Mouse (Mus musculus) bone marrow macrophage, adult 2 months (primary cell): ENCODE measurements around the gene Il1b. TPM values are rescaled to one million over a fixed set of nuclear protein-coding genes. Genes with fewer than 3 reads are reported as not detected.

ENCODE experiments used
- H3K27ac ChIP-seq: 2 replicates; pipeline ENCODE4 v1.5.1; 2012; ENCODE audit warnings: low read depth, low read length; ENCODE audit not compliant: insufficient read depth
- H3K4me1 ChIP-seq: 2 replicates; pipeline ENCODE4 v1.6.1; 2012; ENCODE audit warnings: low read length; ENCODE audit not compliant: control insufficient read depth, insufficient read depth
- H3K4me3 ChIP-seq: 2 replicates; pipeline ENCODE4 v1.5.1; 2012; ENCODE audit warnings: mild to moderate bottlenecking, low read length, moderate library complexity; ENCODE audit not compliant: insufficient read depth
- CTCF ChIP-seq: IDR thresholded peaks from 2 replicates; pipeline ENCODE4 v1.5.1; 2012; ENCODE audit warnings: low read depth, mild to moderate bottlenecking, low read length, moderate library complexity
- POLR2A ChIP-seq: IDR thresholded peaks from 2 replicates; pipeline ENCODE4 v1.6.1; 2012; ENCODE audit warnings: mild to moderate bottlenecking, low read depth, low read length, borderline replicate concordance
- polyA plus RNA-seq: library from polyadenylated mRNA; stranded (reverse); fragments of >200 nt; gene quantifications from 2 replicates; pipeline ENCODE4 v1.2.4, GENCODE M21; 2012; ENCODE audit not compliant: missing spikeins, insufficient read depth, insufficient read length

The Il1b gene
- 26.0 and 30.4 TPM in 2 replicates for polyA plus RNA-seq

DNA sequence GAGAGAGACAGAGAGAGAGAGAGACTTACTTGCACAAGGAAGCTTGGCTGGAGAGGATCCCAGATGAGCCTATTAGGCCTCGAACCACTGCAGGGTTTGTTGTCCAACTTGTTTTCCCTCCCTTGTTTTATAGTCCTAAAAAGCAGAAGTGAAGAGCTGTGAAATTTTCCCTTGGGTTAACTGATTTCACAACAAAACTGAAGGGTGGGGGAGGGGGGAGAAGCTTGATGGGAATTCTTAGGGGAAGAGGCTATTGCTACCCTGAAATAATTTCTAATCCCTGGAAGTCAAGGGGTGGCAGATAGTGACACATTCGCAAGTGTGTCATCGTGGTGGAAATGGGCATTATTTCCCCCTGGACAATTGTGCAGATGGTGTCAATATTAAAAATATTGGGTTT, at the start of gene Il1b:
Gene Il1b, minus strand, starts transcription at position 101 of the 400 bp plus-strand sequence.
- no peak for TF ChIP-seq POLR2A
- no peak for TF ChIP-seq CTCF
- no peak within 1 kb of the TSS for H3K4me3 ChIP-seq
- peaks cover 31% of the 10 kb centered on the region for H3K4me1 ChIP-seq
- no peak within 1 kb of the TSS for H3K27ac ChIP-seq

DNA sequence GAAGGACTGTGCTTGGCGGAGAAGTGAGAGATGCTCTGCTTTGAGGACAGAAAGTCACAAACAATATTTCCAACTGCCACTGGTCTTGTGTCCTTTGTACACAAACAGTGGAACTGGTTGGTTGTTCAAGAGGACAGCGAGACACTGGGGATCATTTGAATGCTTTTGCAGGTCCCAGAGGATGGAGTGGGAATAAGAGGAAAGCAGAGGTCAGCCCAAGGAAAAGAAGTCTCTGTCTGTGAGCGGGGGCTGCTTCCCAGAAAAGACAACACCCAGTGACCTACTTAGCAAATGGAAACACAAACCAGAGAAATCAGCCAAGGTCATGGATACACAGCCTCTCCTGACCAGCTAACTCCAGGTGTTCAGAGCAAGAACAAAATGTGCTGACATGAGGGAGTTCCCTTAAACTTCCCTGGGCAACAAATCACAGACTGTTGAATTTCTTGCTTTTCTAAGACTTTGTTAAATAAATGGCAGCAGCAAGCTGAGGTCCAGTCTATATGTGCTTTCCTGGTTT, 48.5 kb upstream of the Il1b start:
- H3K4me3 ChIP-seq = no peak overlapping the region
- no peak for TF ChIP-seq POLR2A
- no peak for TF ChIP-seq CTCF
- no peak overlapping the region for H3K27ac ChIP-seq
- H3K4me1 ChIP-seq = no peaks in the 10 kb centered on the region

DNA sequence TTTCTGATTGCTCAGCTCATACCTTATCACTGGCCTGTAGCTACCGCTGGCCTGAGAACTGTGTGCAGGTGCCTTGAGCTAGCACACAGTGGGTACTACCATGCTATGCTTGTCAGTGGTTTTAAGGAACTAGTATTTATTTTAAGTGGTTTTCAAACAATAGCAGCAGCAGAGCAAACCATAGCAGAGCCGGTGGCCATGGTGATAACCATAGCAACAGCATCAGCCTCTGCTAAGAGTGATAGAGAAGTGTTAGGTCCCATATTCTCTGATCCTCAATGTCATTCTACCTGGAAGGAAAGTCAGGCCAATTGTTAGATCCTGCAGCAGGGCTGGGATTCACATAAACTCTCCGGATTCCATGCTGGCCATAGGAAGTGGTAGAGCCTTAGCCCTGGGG, 43.7 kb upstream of the Il1b start:
- Histone ChIP-seq H3K27ac (no peak overlapping the region), H3K4me1 (peaks cover 8% of the 10 kb centered on the region), H3K4me3 (no peak overlapping the region)
- TF ChIP-seq POLR2A (no peak), CTCF (no peak)

DNA sequence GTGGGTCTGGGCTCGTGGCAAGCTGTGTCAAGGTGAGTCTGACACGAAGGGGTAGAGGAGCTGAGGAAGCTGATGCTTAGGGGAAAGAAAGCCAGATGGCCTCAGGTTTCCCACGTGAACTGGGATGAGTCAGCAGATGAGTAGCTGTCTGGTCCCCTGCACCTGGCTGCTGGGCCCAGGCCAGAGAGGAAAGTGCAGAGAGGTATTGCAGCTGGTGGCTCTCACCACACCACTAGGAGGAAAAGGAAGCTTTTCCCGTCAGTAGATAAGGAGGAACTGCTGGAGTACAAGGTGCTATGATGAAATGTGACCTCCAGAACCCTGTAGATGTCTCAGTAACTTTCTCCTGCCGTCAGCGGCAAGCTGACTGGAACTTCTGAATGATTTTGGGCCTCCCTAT, 42.5 kb upstream of the Il1b start:
- TF ChIP-seq POLR2A = no peak
- TF ChIP-seq CTCF = no peak
- H3K4me3 ChIP-seq = no peak overlapping the region
- no peak overlapping the region for H3K27ac ChIP-seq
- peaks cover 8% of the 10 kb centered on the region for H3K4me1 ChIP-seq

DNA sequence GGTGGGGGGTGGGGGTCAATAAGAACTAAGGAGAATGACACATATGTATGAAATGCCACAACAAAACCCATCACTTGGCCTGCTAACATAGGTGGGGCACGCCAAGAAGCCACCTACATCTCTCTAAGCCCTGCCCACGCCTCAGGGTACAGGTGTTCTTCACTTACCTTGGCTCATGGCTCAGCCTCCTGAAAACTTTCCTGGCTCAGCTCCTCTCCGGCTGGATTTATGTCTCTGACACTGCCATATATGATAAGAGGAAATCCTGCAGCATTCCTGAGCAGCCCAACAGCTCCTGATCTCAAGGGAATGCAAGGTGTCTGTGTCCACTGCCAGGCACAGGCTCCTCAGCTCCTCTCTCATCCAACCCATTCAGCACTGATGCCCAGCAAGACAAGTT, 40.7 kb upstream of the Il1b start:
- Histone ChIP-seq H3K27ac (no peak overlapping the region), H3K4me1 (peaks cover 8% of the 10 kb centered on the region), H3K4me3 (no peak overlapping the region)
- TF ChIP-seq CTCF (no peak), POLR2A (no peak)

DNA sequence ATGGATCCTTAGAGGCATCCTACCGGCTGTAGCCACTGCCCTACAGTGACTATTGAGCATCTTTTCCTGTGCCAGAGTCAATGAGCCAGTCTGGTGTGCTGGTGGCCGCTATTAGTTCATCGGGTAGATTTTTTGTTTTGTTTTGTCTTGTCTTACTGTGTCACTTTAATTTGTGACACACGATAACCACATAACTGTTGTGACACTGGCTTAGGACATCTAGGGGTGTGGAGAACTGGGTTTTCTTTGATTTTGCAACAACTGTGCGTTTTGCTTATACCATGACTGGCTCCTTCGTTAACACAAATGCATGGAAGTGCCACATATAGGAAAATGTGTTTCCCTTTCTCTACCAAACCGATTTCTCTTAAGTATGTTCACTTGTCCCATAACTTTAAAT, 39.4 kb upstream of the Il1b start:
- no peak for TF ChIP-seq CTCF
- no peak for TF ChIP-seq POLR2A
- H3K4me3 ChIP-seq = no peak overlapping the region
- peaks cover 8% of the 10 kb centered on the region for H3K4me1 ChIP-seq
- H3K27ac ChIP-seq = no peak overlapping the region

DNA sequence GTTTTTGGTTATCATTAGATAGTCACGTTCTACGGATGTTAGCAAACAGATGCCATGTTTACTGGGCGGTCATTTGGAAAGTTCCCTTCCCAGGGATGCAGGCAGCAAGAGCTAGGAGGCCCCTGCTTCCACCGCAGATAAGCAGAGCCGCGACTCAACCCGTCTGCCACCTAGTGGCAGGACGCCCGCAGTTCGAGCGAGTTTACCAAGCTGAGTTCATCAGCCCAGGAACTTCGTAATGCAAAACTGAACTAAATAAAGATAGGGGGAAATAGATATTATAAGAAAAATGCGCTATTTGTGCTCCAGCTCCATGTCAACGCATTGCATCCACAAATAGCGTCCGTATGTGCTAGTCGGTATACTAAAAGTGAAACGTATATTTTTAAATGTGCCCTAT, 37.5 kb upstream of the Il1b start:
- peaks cover 4% of the 10 kb centered on the region; the same call in 1 of the 2 replicates for H3K4me1 ChIP-seq
- H3K4me3 ChIP-seq = no peak overlapping the region
- no peak overlapping the region for H3K27ac ChIP-seq
- no peak for TF ChIP-seq POLR2A
- TF ChIP-seq CTCF = peak; percentile 90

DNA sequence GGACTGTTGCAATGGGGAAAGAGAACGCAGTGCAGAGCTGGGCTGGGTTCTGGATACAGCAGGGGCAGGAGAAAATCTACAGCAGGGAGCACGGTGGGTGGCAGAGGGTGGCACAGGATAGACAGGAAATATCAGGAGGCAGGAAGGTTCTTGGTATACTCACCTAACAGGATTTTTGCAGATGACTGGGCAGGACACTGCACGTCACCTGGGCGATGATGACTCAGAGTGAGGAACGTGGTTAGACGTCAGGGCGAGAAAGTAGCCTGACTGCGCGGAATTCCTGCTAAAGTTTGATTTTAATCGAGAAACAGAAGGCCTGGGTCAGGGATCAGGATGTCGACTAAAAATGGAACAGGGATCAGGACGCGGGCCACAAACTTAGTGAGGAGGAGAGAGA, 36.7 kb upstream of the Il1b start:
- TF ChIP-seq CTCF = no peak
- TF ChIP-seq POLR2A = no peak
- H3K4me1 ChIP-seq = peaks cover 4% of the 10 kb centered on the region; the same call in 1 of the 2 replicates
- no peak overlapping the region for H3K27ac ChIP-seq
- H3K4me3 ChIP-seq = no peak overlapping the region

DNA sequence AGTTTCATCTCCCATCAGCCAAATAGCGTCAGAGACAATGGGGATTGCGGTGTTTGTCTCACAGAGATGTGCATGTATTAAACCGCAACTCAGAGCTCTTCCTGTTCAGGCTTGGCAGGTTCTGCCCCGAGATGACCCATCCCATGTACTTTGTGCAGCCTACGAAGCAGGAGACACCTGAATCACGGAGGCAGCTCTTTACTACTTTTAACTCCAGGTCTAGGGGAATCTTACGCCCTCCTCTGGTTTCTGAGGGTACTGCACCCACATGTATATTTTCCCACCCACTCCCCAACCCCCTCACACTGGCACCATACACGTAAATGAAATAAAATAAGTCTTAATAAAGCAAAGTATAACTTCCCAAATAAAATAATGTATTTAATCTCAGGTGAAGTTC, 35.6 kb upstream of the Il1b start:
- peaks cover 8% of the 10 kb centered on the region for H3K4me1 ChIP-seq
- peak; percentile 45 for TF ChIP-seq CTCF
- no peak for TF ChIP-seq POLR2A
- no peak overlapping the region for H3K27ac ChIP-seq
- H3K4me3 ChIP-seq = no peak overlapping the region

DNA sequence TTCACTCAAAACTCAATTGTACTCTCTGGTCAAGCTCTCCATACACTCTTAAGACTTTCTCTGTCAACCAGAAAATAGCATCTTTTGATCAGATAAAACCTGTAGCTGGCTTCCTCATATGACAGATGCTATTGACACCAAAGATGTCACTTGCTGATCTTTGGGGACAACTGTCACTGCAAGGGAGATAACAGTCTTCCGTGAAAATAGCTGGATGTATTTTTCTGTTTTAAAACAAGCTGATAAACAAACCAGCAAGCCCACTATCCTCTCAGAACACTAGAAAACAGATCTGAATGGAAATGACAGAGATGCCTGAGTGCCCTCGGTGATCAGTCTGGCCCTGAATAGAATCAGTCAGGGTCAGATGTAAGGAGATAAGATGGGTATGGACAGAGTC, 32.8 kb upstream of the Il1b start:
- Histone ChIP-seq H3K27ac (no peak overlapping the region), H3K4me3 (no peak overlapping the region), H3K4me1 (peaks cover 7% of the 10 kb centered on the region)
- no peak for TF ChIP-seq POLR2A
- TF ChIP-seq CTCF = no peak

DNA sequence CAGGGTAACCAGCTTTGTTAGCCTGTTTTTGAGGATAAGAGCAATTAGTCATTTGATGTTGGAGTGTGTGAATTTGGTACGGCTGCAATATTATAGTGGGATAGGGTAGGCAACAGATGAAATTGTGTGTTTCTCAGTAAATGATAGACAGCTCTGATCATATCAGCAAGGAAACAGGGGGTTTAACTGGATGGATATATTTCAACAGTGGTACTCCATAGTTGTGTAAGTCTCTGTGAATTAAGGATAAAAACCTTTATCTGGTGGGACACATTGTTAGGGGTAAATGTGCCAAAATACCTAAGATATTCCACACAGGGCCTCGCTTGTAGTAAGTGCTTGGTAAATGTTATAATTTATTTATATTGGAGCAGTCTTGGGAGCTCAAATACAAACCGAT, 31.4 kb upstream of the Il1b start:
- Histone ChIP-seq H3K27ac (no peak overlapping the region), H3K4me1 (peaks cover 7% of the 10 kb centered on the region), H3K4me3 (no peak overlapping the region)
- no peak for TF ChIP-seq POLR2A
- no peak for TF ChIP-seq CTCF
